Mouse (Mus musculus) ZHBTc4 (cell line): ENCODE measurements at regions not wholly inside any gene's neighbourhood (a gene's known extent, or its start where the extent isn't known, plus 50 kb on each side); places are given as distances from the start of the nearest gene placed in this dataset.

Experiments used
- DNase-seq: peaks from one replicate; pipeline ENCODE4 v3.0.0-alpha.2; 2011; ENCODE audit warnings: low read depth, low spot score

GRCm38 (mm10) chr11:114335950-114336838, 269.3 kb upstream of the Sdk2 start:
- DNase-seq = no peak

GRCm38 (mm10) chr11:114331579-114332150, 264.8 kb upstream of the Sdk2 start:
- DNase-seq = no peak

- peak; percentile 51 for DNase-seq
Measured at GRCm38 (mm10) chr11:114330316-114330715, 263.5 kb upstream of the Sdk2 start.

- DNase-seq = no peak
Measured at GRCm38 (mm10) chr11:114322627-114323026, 255.8 kb upstream of the Sdk2 start.

GRCm38 (mm10) chr11:114321974-114322373, 255.1 kb upstream of the Sdk2 start:
- no peak for DNase-seq

- no peak for DNase-seq
Measured at GRCm38 (mm10) chr11:114321527-114321926, 254.7 kb upstream of the Sdk2 start.

GRCm38 (mm10) chr11:114315274-114315673, 248.4 kb upstream of the Sdk2 start:
- no peak for DNase-seq

- DNase-seq = peak; percentile 27
Measured at GRCm38 (mm10) chr11:114313652-114314051, 246.8 kb upstream of the Sdk2 start.

- peak; percentile 73 for DNase-seq
Measured at GRCm38 (mm10) chr11:114311640-114312039, 244.8 kb upstream of the Sdk2 start.

- peak; percentile 58 for DNase-seq
Measured at GRCm38 (mm10) chr11:114303636-114304354, 236.9 kb upstream of the Sdk2 start.

GRCm38 (mm10) chr11:114300611-114301319, 233.9 kb upstream of the Sdk2 start:
- no peak for DNase-seq

- DNase-seq = no peak
Measured at GRCm38 (mm10) chr11:114296816-114297334, 230.0 kb upstream of the Sdk2 start.

GRCm38 (mm10) chr11:114294511-114295250, 227.8 kb upstream of the Sdk2 start:
- no peak for DNase-seq

GRCm38 (mm10) chr11:114291258-114291657, 224.4 kb upstream of the Sdk2 start:
- DNase-seq = no peak

GRCm38 (mm10) chr11:114289946-114290345, 223.1 kb upstream of the Sdk2 start:
- peak; percentile 48 for DNase-seq

- no peak for DNase-seq
Measured at GRCm38 (mm10) chr11:114284820-114285666, 218.2 kb upstream of the Sdk2 start.

GRCm38 (mm10) chr11:114283208-114283607, 216.4 kb upstream of the Sdk2 start:
- peak; percentile 56 for DNase-seq

- DNase-seq = no peak
Measured at GRCm38 (mm10) chr11:114282566-114282965, 215.7 kb upstream of the Sdk2 start.

GRCm38 (mm10) chr11:114281846-114282245, 215.0 kb upstream of the Sdk2 start:
- DNase-seq = peak; percentile 64
